ENCODE assay signal across 11 mouse cellular contexts in genomic region chr3:84059676-84060075, GRCm38 (mm10). TPM values are rescaled to one million over a fixed set of nuclear protein-coding genes. Genes with fewer than 3 reads are reported as not detected.
A peak's percentile ranks its signal among the peaks of the same experiment; 100 is the strongest.
DNase-seq lines count a peak whose midpoint lies in the region; ATAC-seq and TF ChIP-seq lines count a peak whose summit lies in the region.
"Had no signal": no experiment of that assay in that cellular context is flagged by ENCODE, and none has a peak within 500 bp of the region (broad histone marks: within the 10 kb centered on the region; RNA-seq: fewer than 3 reads in every experiment).

No protein-coding gene starts in this region.

- no peaks in the 10 kb centered on the region for H3K27me3 ChIP-seq in heart, embryonic 15.5 days
- no peaks in the 10 kb centered on the region for H3K27me3 ChIP-seq in midbrain, embryonic 11.5 days (ENCODE audit: control insufficient read depth, insufficient read depth, low read length)
- no peaks in the 10 kb centered on the region for H3K27me3 ChIP-seq in midbrain, embryonic 16.5 days (ENCODE audit: control insufficient read depth, insufficient read depth, low read depth, low read length)
- no peaks in the 10 kb centered on the region for H3K27me3 ChIP-seq in stomach, embryonic 16.5 days (ENCODE audit: control insufficient read depth, insufficient read depth, low read length)
- H3K27me3 ChIP-seq: hindbrain, embryonic 13.5 days; liver, embryonic 13.5 days had no signal

- peak overlapping the region; percentile 77 for H3K27ac ChIP-seq in heart, embryonic 15.5 days
- H3K27ac ChIP-seq in midbrain, embryonic 11.5 days (ENCODE audit: low read depth, low read length): no peak overlapping the region
- H3K27ac ChIP-seq in midbrain, embryonic 16.5 days (ENCODE audit: low read length): no peak overlapping the region
- H3K27ac ChIP-seq in embryonic fibroblast, embryonic 13.5 days (ENCODE audit: insufficient read depth, low read length): peak overlapping the region; percentile 50
- H3K27ac ChIP-seq in stomach, embryonic 16.5 days (ENCODE audit: low read length): peak overlapping the region; percentile 65
- H3K27ac ChIP-seq: hindbrain, embryonic 13.5 days; liver, embryonic 13.5 days had no signal

- H3K4me2 ChIP-seq in heart, embryonic 15.5 days: peak overlapping the region; percentile 32; the same call in 1 of the 2 replicates
- no peak overlapping the region for H3K4me2 ChIP-seq in midbrain, embryonic 11.5 days
- no peak overlapping the region for H3K4me2 ChIP-seq in midbrain, embryonic 16.5 days (ENCODE audit: low read length)
- H3K4me2 ChIP-seq in stomach, embryonic 16.5 days (ENCODE audit: low read depth, low read length): 0 out of 2 replicates have a peak overlapping the region, but pooled peaks have one; percentile 18
- H3K4me2 ChIP-seq: hindbrain, embryonic 13.5 days; liver, embryonic 13.5 days had no signal

- peaks cover 28% of the 10 kb centered on the region for H3K4me1 ChIP-seq in heart, embryonic 15.5 days (replicated peaks)
- H3K4me1 ChIP-seq in midbrain, embryonic 11.5 days (ENCODE audit: control insufficient read depth, insufficient read depth, low read length): no peaks in the 10 kb centered on the region; the same call in 1 of the 2 replicates
- H3K4me1 ChIP-seq in midbrain, embryonic 16.5 days (ENCODE audit: control insufficient read depth, insufficient read depth, low read length): peaks cover 4% of the 10 kb centered on the region; the same call in 1 of the 2 replicates
- peaks cover 6% of the 10 kb centered on the region; the same call in 1 of the 2 replicates for H3K4me1 ChIP-seq in embryonic fibroblast, embryonic 13.5 days (ENCODE audit: control insufficient read depth, insufficient read depth, low read length)
- peaks cover 13% of the 10 kb centered on the region; the same call in 1 of the 2 replicates for H3K4me1 ChIP-seq in stomach, embryonic 16.5 days (ENCODE audit: control insufficient read depth, insufficient read depth, low read length)

- 22% methylated on average over 4 of the region's 4 CpGs for WGBS in heart, embryonic 15.5 days
- WGBS in midbrain, embryonic 11.5 days: 78% methylated on average over 4 of the region's 4 CpGs
- WGBS in midbrain, embryonic 16.5 days: 60% methylated on average over 4 of the region's 4 CpGs
- WGBS in stomach, embryonic 16.5 days: 39% methylated on average over 4 of the region's 4 CpGs

- no peaks in the 10 kb centered on the region for H3K36me3 ChIP-seq in heart, embryonic 15.5 days
- H3K36me3 ChIP-seq in midbrain, embryonic 11.5 days (ENCODE audit: control insufficient read depth, insufficient read depth, low read length): no peaks in the 10 kb centered on the region
- no peaks in the 10 kb centered on the region for H3K36me3 ChIP-seq in midbrain, embryonic 16.5 days (ENCODE audit: control insufficient read depth, insufficient read depth, low read length)
- H3K36me3 ChIP-seq in stomach, embryonic 16.5 days (ENCODE audit: control insufficient read depth, insufficient read depth, low read length): no peaks in the 10 kb centered on the region
- H3K36me3 ChIP-seq: hindbrain, embryonic 13.5 days; liver, embryonic 13.5 days had no signal

- H3K9me3 ChIP-seq in heart, embryonic 15.5 days (replicated peaks): no peaks in the 10 kb centered on the region; the same call in 1 of the 2 replicates
- H3K9me3 ChIP-seq in midbrain, embryonic 11.5 days (ENCODE audit: control insufficient read depth, low read length): no peaks in the 10 kb centered on the region
- no peaks in the 10 kb centered on the region for H3K9me3 ChIP-seq in midbrain, embryonic 16.5 days (replicated peaks; ENCODE audit: control insufficient read depth, low read length, poor library complexity, severe bottlenecking)
- H3K9me3 ChIP-seq in stomach, embryonic 16.5 days (replicated peaks; ENCODE audit: control insufficient read depth, low read length): no peaks in the 10 kb centered on the region
- H3K9me3 ChIP-seq: liver, embryonic 13.5 days had no signal

- no peak for ATAC-seq in heart, embryonic 15.5 days (replicated peaks; ENCODE audit: insufficient number of reproducible peaks, insufficient read depth, low FRiP score, low read depth)
- no peak for ATAC-seq in midbrain, embryonic 11.5 days (ENCODE audit: low FRiP score)
- no peak for ATAC-seq in midbrain, embryonic 16.5 days
- ATAC-seq in stomach, embryonic 16.5 days (ENCODE audit: insufficient read depth, low FRiP score): no peak

- no peak overlapping the region for H3K9ac ChIP-seq in heart, embryonic 15.5 days
- no peak overlapping the region for H3K9ac ChIP-seq in midbrain, embryonic 11.5 days (ENCODE audit: low read length)
- H3K9ac ChIP-seq in midbrain, embryonic 16.5 days (ENCODE audit: low read depth, low read length): no peak overlapping the region
- no peak overlapping the region for H3K9ac ChIP-seq in stomach, embryonic 16.5 days (ENCODE audit: low read length)
- H3K9ac ChIP-seq: hindbrain, embryonic 13.5 days; liver, embryonic 13.5 days had no signal

- TF ChIP-seq POLR2A in embryonic fibroblast, embryonic 13.5 days (IDR thresholded peaks at IDR 0.05; ENCODE audit: low read depth, low read length): no peak

- DNase-seq in heart, postnatal 14 days: no peak
- DNase-seq in midbrain, embryonic 11.5 days (ENCODE audit: low spot score, missing footprints): peak; percentile 80
- DNase-seq in left cerebral cortex, adult 9 months (ENCODE audit: low spot score in 2 of 2): no peak
- DNase-seq: gastrocnemius, postnatal 14 days; kidney, postnatal 36 days; liver, embryonic 13.5 days had no signal

- no peak for TF ChIP-seq CTCF in embryonic fibroblast, embryonic 13.5 days (IDR thresholded peaks at IDR 0.05; ENCODE audit: borderline replicate concordance, insufficient read depth, low read length)

- intact Hi-C loops in heart, postnatal 14 days (cut with DNase I): no loop called here

- no peak overlapping the region for H3K4me3 ChIP-seq in heart, embryonic 15.5 days
- no peak overlapping the region for H3K4me3 ChIP-seq in midbrain, embryonic 11.5 days (ENCODE audit: low read depth, low read length)
- H3K4me3 ChIP-seq in midbrain, embryonic 16.5 days (ENCODE audit: low read depth, low read length): no peak overlapping the region
- H3K4me3 ChIP-seq in embryonic fibroblast, embryonic 13.5 days (ENCODE audit: insufficient read depth, low read length): no peak overlapping the region
- H3K4me3 ChIP-seq in stomach, embryonic 16.5 days (replicated peaks; ENCODE audit: low read length): no peak overlapping the region
- H3K4me3 ChIP-seq: hindbrain, embryonic 13.5 days; liver, embryonic 13.5 days had no signal

RNA-seq across cellular contexts. Expression of gene Tmem131l, which starts 19.7 kb away (rescaled TPM):
- polyA plus RNA-seq in heart, embryonic 15.5 days (2015; fragmentation: Nextera tagmentation; extraction: Ambion mirVana): 23.5 and 43.2 TPM in 2 replicates
- total RNA-seq in heart, postnatal 14 days (2021): 10 to 100 TPM; 31.4 to 33.6 TPM
- polyA plus RNA-seq in midbrain, embryonic 11.5 days (2014; fragmentation: Nextera tagmentation; extraction: Ambion mirVana): 67.1 and 76.3 TPM in 2 replicates
- 53.8 and 64.8 TPM in 2 replicates for polyA plus RNA-seq in midbrain, embryonic 16.5 days (2015; fragmentation: Nextera tagmentation; extraction: Ambion mirVana)
- 11.6 and 22.6 TPM in 2 replicates for polyA plus RNA-seq in embryonic fibroblast, embryonic 13.5 days (2011; ENCODE audit: insufficient read length, low read depth, missing spikeins)
- polyA plus RNA-seq in stomach, embryonic 16.5 days (2015; fragmentation: Nextera tagmentation; extraction: Ambion mirVana): 38.9 and 41.7 TPM in 2 replicates

Comparison
In these comparisons a context has a peak if more than half of its experiments do, and no peak if none do; other contexts are left out.
1. H3K27ac ChIP-seq: peak in heart, embryonic 15.5 days (single experiment), embryonic fibroblast, embryonic 13.5 days (single experiment) and stomach, embryonic 16.5 days (single experiment); none in midbrain, embryonic 11.5 days (single experiment) and midbrain, embryonic 16.5 days (single experiment).
2. H3K4me2 ChIP-seq: peak in heart, embryonic 15.5 days (single experiment) and stomach, embryonic 16.5 days (single experiment); none in midbrain, embryonic 11.5 days (single experiment) and midbrain, embryonic 16.5 days (single experiment).